Mouse (Mus musculus) ES-Bruce4 (cell line): Measurements from ENCODE around the gene Cul7. TPM values are rescaled to one million over a fixed set of nuclear protein-coding genes. Genes with fewer than 3 reads are reported as not detected.

ENCODE experiments used
- H3K27ac ChIP-seq: 2 replicates; pipeline ENCODE4 v1.5.1; 2012; ENCODE audit warnings: low read length, inconsistent platforms; ENCODE audit not compliant: insufficient read depth
- H3K27me3 ChIP-seq: 2 replicates; pipeline ENCODE4 v1.6.1; 2012; ENCODE audit warnings: mild to moderate bottlenecking, low read length, inconsistent platforms; ENCODE audit not compliant: control insufficient read depth, poor library complexity, insufficient read depth, severe bottlenecking
- H3K36me3 ChIP-seq: 2 replicates; pipeline ENCODE4 v1.6.1; 2012; ENCODE audit warnings: inconsistent platforms, mild to moderate bottlenecking, low read length, moderate library complexity; ENCODE audit not compliant: control insufficient read depth, poor library complexity, insufficient read depth, severe bottlenecking
- H3K4me1 ChIP-seq: one replicate; pipeline ENCODE4 v1.8.1; 2011; ENCODE audit warnings: low read length; ENCODE audit not compliant: control insufficient read depth, insufficient read depth
- H3K4me3 ChIP-seq: 2 replicates; pipeline ENCODE4 v1.5.1; 2011; ENCODE audit warnings: low read depth, mild to moderate bottlenecking, low read length
- H3K9ac ChIP-seq: 2 replicates; pipeline ENCODE4 v1.6.1; 2012; ENCODE audit warnings: low read depth, mild to moderate bottlenecking, inconsistent platforms; ENCODE audit not compliant: poor library complexity, severe bottlenecking
- H3K9me3 ChIP-seq: replicated peaks from 2 replicates; pipeline ENCODE4 v1.6.1; 2012; ENCODE audit warnings: mild to moderate bottlenecking, low read length, inconsistent platforms; ENCODE audit not compliant: control insufficient read depth, poor library complexity, insufficient read depth, severe bottlenecking
- CTCF ChIP-seq: IDR thresholded peaks from one replicate; pipeline ENCODE4 v1.8.1; 2011; ENCODE audit warnings: low read depth, low read length
- EP300 ChIP-seq: IDR thresholded peaks from 2 replicates; pipeline ENCODE4 v1.6.1; 2011; ENCODE audit warnings: low read depth, low read length; ENCODE audit not compliant: insufficient read depth
- POLR2A ChIP-seq: IDR thresholded peaks from one replicate; pipeline ENCODE4 v1.8.1; 2011; ENCODE audit warnings: low read length; ENCODE audit not compliant: insufficient read depth
- polyA plus RNA-seq: library from polyadenylated mRNA; stranded (reverse); fragments of >200 nt; gene quantifications from 2 replicates; pipeline ENCODE4 v1.2.4, GENCODE M21; 2011; ENCODE audit warnings: low read depth; ENCODE audit not compliant: missing spikeins, insufficient read depth, insufficient read length

Gene Cul7
- polyA plus RNA-seq, 1 experiment, result 67.1 TPM

GRCm38 (mm10) chr17:46679843-46680759, 30.0 kb downstream of the Cul7 start:
- H3K27ac ChIP-seq, result peak overlapping the region; percentile 47
- TF ChIP-seq CTCF (no peak), EP300 (no peak), POLR2A (no peak)
- H3K27me3 ChIP-seq, result no peaks in the 10 kb centered on the region
- H3K9me3 ChIP-seq, result no peaks in the 10 kb centered on the region
- peaks cover 26% of the 10 kb centered on the region for H3K36me3 ChIP-seq
- H3K4me1 ChIP-seq, result peaks cover 1% of the 10 kb centered on the region
- peak overlapping the region; percentile 93 for H3K9ac ChIP-seq
- H3K4me3 ChIP-seq, result peak overlapping the region; percentile 91

- H3K36me3 ChIP-seq, result peaks cover 31% of the 10 kb centered on the region
- H3K9me3 ChIP-seq, result no peaks in the 10 kb centered on the region
- no peak for TF ChIP-seq EP300
- no peak for TF ChIP-seq CTCF
- peak; percentile 50 for TF ChIP-seq POLR2A
- H3K27ac ChIP-seq, result peak within 1 kb of the TSS; percentile 47
- H3K4me1 ChIP-seq, result peaks cover 1% of the 10 kb centered on the region
- H3K4me3 ChIP-seq, result peak within 1 kb of the TSS; percentile 91
- H3K27me3 ChIP-seq, result no peaks in the 10 kb centered on the region
- peak within 1 kb of the TSS; percentile 93 for H3K9ac ChIP-seq
These were observed 30.7 kb downstream of the Cul7 start, which contains the start of gene Klhdc3 for GRCm38 (mm10) chr17:46680760-46681373. TSS of gene Klhdc3 (minus strand) at chr17:46680914.

GRCm38 (mm10) chr17:46681466-46682118, 31.5 kb downstream of the Cul7 start:
- H3K9me3 ChIP-seq, result no peaks in the 10 kb centered on the region
- H3K4me3 ChIP-seq, result peak overlapping the region; percentile 88
- peak overlapping the region; percentile 3; the same call in 1 of the 2 replicates for H3K27ac ChIP-seq
- H3K36me3 ChIP-seq, result peaks cover 31% of the 10 kb centered on the region
- H3K4me1 ChIP-seq, result peaks cover 1% of the 10 kb centered on the region
- peak overlapping the region; percentile 67 for H3K9ac ChIP-seq
- no peaks in the 10 kb centered on the region for H3K27me3 ChIP-seq
- no peak for TF ChIP-seq POLR2A
- no peak for TF ChIP-seq CTCF
- TF ChIP-seq EP300, result no peak

- Histone ChIP-seq H3K9me3 (no peaks in the 10 kb centered on the region), H3K4me1 (peaks cover 1% of the 10 kb centered on the region), H3K27me3 (no peaks in the 10 kb centered on the region), H3K4me3 (peak overlapping the region; percentile 10), H3K36me3 (peaks cover 31% of the 10 kb centered on the region), H3K9ac (no peak overlapping the region), H3K27ac (peak overlapping the region; percentile 91)
- no peak for TF ChIP-seq POLR2A
- TF ChIP-seq CTCF, result no peak
- peak; percentile 78 for TF ChIP-seq EP300
These were observed 32.7 kb downstream of the Cul7 start for GRCm38 (mm10) chr17:46682654-46683389.

- H3K4me1 ChIP-seq, result no peaks in the 10 kb centered on the region
- H3K9ac ChIP-seq, result no peak overlapping the region
- no peak overlapping the region for H3K27ac ChIP-seq
- no peaks in the 10 kb centered on the region for H3K27me3 ChIP-seq
- H3K4me3 ChIP-seq, result no peak overlapping the region
- H3K9me3 ChIP-seq, result no peaks in the 10 kb centered on the region
- TF ChIP-seq POLR2A (no peak), CTCF (no peak), EP300 (no peak)
- H3K36me3 ChIP-seq, result peaks cover 31% of the 10 kb centered on the region
These were observed 35.8 kb downstream of the Cul7 start for GRCm38 (mm10) chr17:46685913-46686312.
